Mouse (Mus musculus): ENCODE data around the gene Spryd3.
"Not testable (repeated sequence)": the region's sequence is repeated elsewhere in the genome, so short reads cannot be mapped to it uniquely, and the experiment has no call there.

Spryd3 gene

GRCm38 (mm10) chr15:102099771-102100160, 36.3 kb downstream of the Spryd3 start:
- no peak for DNase-seq (ENCODE audit: low spot score in 2 of 2)

GRCm38 (mm10) chr15:102099260-102099659, 36.8 kb downstream of the Spryd3 start:
- DNase-seq (ENCODE audit: low spot score in 2 of 2): no peak

- DNase-seq (ENCODE audit: low spot score in 2 of 2): no peak
These were observed 38.0 kb downstream of the Spryd3 start for GRCm38 (mm10) chr15:102097991-102098555.

GRCm38 (mm10) chr15:102097147-102097915, 38.7 kb downstream of the Spryd3 start:
- DNase-seq (ENCODE audit: low spot score in 2 of 2): no peak

- DNase-seq (ENCODE audit: low spot score in 2 of 2): no peak
These were observed 41.0 kb downstream of the Spryd3 start for GRCm38 (mm10) chr15:102094988-102095387.

GRCm38 (mm10) chr15:102094157-102094556, 41.9 kb downstream of the Spryd3 start:
- DNase-seq (ENCODE audit: low spot score in 2 of 2): no peak

- DNase-seq (ENCODE audit: low spot score in 2 of 2): no peak
These were observed 43.8 kb downstream of the Spryd3 start for GRCm38 (mm10) chr15:102092222-102092621.

GRCm38 (mm10) chr15:102091688-102092087, 44.3 kb downstream of the Spryd3 start:
- DNase-seq (ENCODE audit: low spot score in 2 of 2): no peak

GRCm38 (mm10) chr15:102091063-102091679, 44.9 kb downstream of the Spryd3 start:
- no peak for DNase-seq (ENCODE audit: low spot score in 2 of 2)

- DNase-seq (ENCODE audit: low spot score in 2 of 2): no peak
These were observed 46.0 kb downstream of the Spryd3 start for GRCm38 (mm10) chr15:102089914-102090585.

- DNase-seq (ENCODE audit: low spot score in 2 of 2): no peak
These were observed 53.0 kb downstream of the Spryd3 start for GRCm38 (mm10) chr15:102083028-102083427.

GRCm38 (mm10) chr15:102082148-102082547, 53.9 kb downstream of the Spryd3 start:
- no peak for DNase-seq (ENCODE audit: low spot score in 2 of 2)

- no peak for DNase-seq (ENCODE audit: low spot score in 2 of 2)
These were observed 55.6 kb downstream of the Spryd3 start for GRCm38 (mm10) chr15:102080429-102080828.

- not testable (repeated sequence) for DNase-seq (ENCODE audit: low spot score in 2 of 2)
These were observed 56.1 kb downstream of the Spryd3 start for GRCm38 (mm10) chr15:102079924-102080323.

- DNase-seq (ENCODE audit: low spot score in 2 of 2): no peak
These were observed 56.8 kb downstream of the Spryd3 start for GRCm38 (mm10) chr15:102079221-102079620.

GRCm38 (mm10) chr15:102077111-102077677, 58.8 kb downstream of the Spryd3 start:
- DNase-seq (ENCODE audit: low spot score in 2 of 2): no peak

GRCm38 (mm10) chr15:102074876-102075585, 61.0 kb downstream of the Spryd3 start:
- DNase-seq (ENCODE audit: low spot score in 2 of 2): no peak

- DNase-seq (ENCODE audit: low spot score in 2 of 2): peak; percentile 40 to 44
These were observed 61.8 kb downstream of the Spryd3 start for GRCm38 (mm10) chr15:102074070-102074731.

- DNase-seq (ENCODE audit: low spot score in 2 of 2): peak; percentile 99
These were observed 62.4 kb downstream of the Spryd3 start, which contains the start of gene Eif4b for GRCm38 (mm10) chr15:102073559-102074069. Gene Eif4b, plus strand, starts transcription at chr15:102073773.

- DNase-seq (ENCODE audit: low spot score in 2 of 2): no peak
These were observed 63.0 kb downstream of the Spryd3 start for GRCm38 (mm10) chr15:102072963-102073558.
